Mouse (Mus musculus): ENCODE measurements at regions not wholly inside any gene's neighbourhood (a gene's known extent, or its start where the extent isn't known, plus 50 kb on each side); places are given as distances from the start of the nearest gene placed in this dataset.
"Not testable (repeated sequence)": the region's sequence is repeated elsewhere in the genome, so short reads cannot be mapped to it uniquely, and the experiment has no call there.

GRCm38 (mm10) chr7:73037638-73038037 lies 337.7 kb upstream of the Rgma start:
- Histone ChIP-seq H3K9ac (ENCODE audit: low read depth, low read length) (no peak overlapping the region), H3K27me3 (replicated peaks; ENCODE audit: control insufficient read depth, insufficient read depth, low read length) (no peaks in the 10 kb centered on the region), H3K9me3 (ENCODE audit: control insufficient read depth, low read length) (no peaks in the 10 kb centered on the region), H3K4me1 (ENCODE audit: control insufficient read depth, insufficient read depth, low read length) (peaks cover 8% of the 10 kb centered on the region), H3K4me3 (ENCODE audit: low read length) (no peak overlapping the region), H3K36me3 (ENCODE audit: control insufficient read depth, insufficient read depth, low read length) (no peaks in the 10 kb centered on the region), H3K4me2 (ENCODE audit: low read depth, low read length) (no peak overlapping the region), H3K27ac (ENCODE audit: low read length) (no peak overlapping the region)
- peak; percentile 56; the same call in 1 of the 2 replicates for ATAC-seq
- 87% methylated on average over 9 of the region's 9 CpGs for WGBS

- no peaks in the 10 kb centered on the region for H3K36me3 ChIP-seq (ENCODE audit: control insufficient read depth, insufficient read depth, low read length)
- no peak overlapping the region for H3K27ac ChIP-seq (ENCODE audit: low read length)
- no peak for ATAC-seq
- H3K4me3 ChIP-seq (ENCODE audit: low read length), result no peak overlapping the region
- no peaks in the 10 kb centered on the region for H3K27me3 ChIP-seq (replicated peaks; ENCODE audit: control insufficient read depth, insufficient read depth, low read length)
- peaks cover 8% of the 10 kb centered on the region for H3K4me1 ChIP-seq (ENCODE audit: control insufficient read depth, insufficient read depth, low read length)
- H3K9ac ChIP-seq (ENCODE audit: low read depth, low read length), result no peak overlapping the region
- no peaks in the 10 kb centered on the region for H3K9me3 ChIP-seq (ENCODE audit: control insufficient read depth, low read length)
- 82% methylated on average over 4 of the region's 4 CpGs for WGBS
- H3K4me2 ChIP-seq (ENCODE audit: low read depth, low read length), result no peak overlapping the region
Measured at GRCm38 (mm10) chr7:73039921-73040320, 335.4 kb upstream of the Rgma start.

GRCm38 (mm10) chr7:73044316-73044715 lies 331.0 kb upstream of the Rgma start:
- no peaks in the 10 kb centered on the region for H3K27me3 ChIP-seq (replicated peaks; ENCODE audit: control insufficient read depth, insufficient read depth, low read length)
- ATAC-seq, result no peak
- no peak overlapping the region for H3K27ac ChIP-seq (ENCODE audit: low read length)
- H3K4me2 ChIP-seq (ENCODE audit: low read depth, low read length), result no peak overlapping the region
- H3K9me3 ChIP-seq (ENCODE audit: control insufficient read depth, low read length), result no peaks in the 10 kb centered on the region
- H3K4me3 ChIP-seq (ENCODE audit: low read length), result no peak overlapping the region
- WGBS, result 56% methylated on average over 3 of the region's 3 CpGs
- H3K36me3 ChIP-seq (ENCODE audit: control insufficient read depth, insufficient read depth, low read length), result no peaks in the 10 kb centered on the region
- H3K4me1 ChIP-seq (ENCODE audit: control insufficient read depth, insufficient read depth, low read length), result no peaks in the 10 kb centered on the region
- H3K9ac ChIP-seq (ENCODE audit: low read depth, low read length), result no peak overlapping the region

DNA sequence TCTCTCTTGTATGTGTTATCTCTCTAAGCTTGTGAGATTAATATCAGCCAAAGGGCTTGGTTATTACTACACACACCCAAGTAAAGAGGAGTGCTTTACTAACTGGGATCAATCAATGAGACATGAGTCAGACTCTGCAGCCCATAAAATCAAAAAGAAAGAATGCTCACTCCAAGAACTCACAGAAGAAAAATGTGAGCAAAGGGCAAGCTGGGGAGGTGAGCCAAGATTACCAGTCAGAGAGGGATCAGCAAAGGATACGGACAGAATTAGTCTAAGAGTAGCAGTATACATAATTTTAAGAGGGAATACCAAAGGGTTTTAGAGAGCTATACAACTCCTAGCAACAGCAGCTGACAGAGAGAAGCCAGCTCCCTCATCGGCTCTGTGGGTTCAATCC lies 319.4 kb upstream of the Rgma start:
- H3K9me3 ChIP-seq (ENCODE audit: control insufficient read depth, low read length), result no peaks in the 10 kb centered on the region
- H3K27ac ChIP-seq (ENCODE audit: low read length), result no peak overlapping the region
- no peaks in the 10 kb centered on the region for H3K27me3 ChIP-seq (replicated peaks; ENCODE audit: control insufficient read depth, insufficient read depth, low read length)
- no peaks in the 10 kb centered on the region for H3K4me1 ChIP-seq (ENCODE audit: control insufficient read depth, insufficient read depth, low read length)
- no peaks in the 10 kb centered on the region for H3K36me3 ChIP-seq (ENCODE audit: control insufficient read depth, insufficient read depth, low read length)
- H3K4me2 ChIP-seq (ENCODE audit: low read depth, low read length), result no peak overlapping the region
- ATAC-seq, result peak; percentile 55; the same call in 1 of the 2 replicates
- no peak overlapping the region for H3K9ac ChIP-seq (ENCODE audit: low read depth, low read length)
- H3K4me3 ChIP-seq (ENCODE audit: low read length), result no peak overlapping the region
- WGBS, result 70% methylated on average over 2 of the region's 2 CpGs

DNA sequence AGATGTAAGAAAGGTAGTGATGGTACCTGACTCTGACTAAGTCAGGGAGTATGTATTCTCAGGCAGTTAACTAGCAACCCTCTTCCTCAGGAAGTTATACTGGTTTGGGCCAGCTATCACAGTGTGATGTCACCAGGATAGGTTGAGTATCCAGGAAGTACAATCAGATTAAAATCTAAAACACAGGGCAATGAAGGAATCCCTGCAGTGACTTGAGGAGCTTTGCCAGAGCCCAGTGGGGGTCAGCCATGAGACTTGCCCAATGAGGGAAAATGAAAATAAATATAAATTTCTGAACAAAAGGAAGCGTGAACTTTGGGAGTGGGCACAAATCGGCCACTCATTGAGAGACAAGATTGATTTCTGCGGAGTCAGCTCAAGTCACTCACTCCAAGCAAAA lies 311.8 kb upstream of the Rgma start:
- Histone ChIP-seq H3K9me3 (ENCODE audit: control insufficient read depth, low read length) (no peaks in the 10 kb centered on the region), H3K36me3 (ENCODE audit: control insufficient read depth, insufficient read depth, low read length) (no peaks in the 10 kb centered on the region), H3K4me1 (ENCODE audit: control insufficient read depth, insufficient read depth, low read length) (no peaks in the 10 kb centered on the region), H3K27me3 (replicated peaks; ENCODE audit: control insufficient read depth, insufficient read depth, low read length) (no peaks in the 10 kb centered on the region), H3K4me3 (ENCODE audit: low read length) (no peak overlapping the region), H3K9ac (ENCODE audit: low read depth, low read length) (no peak overlapping the region), H3K27ac (ENCODE audit: low read length) (no peak overlapping the region), H3K4me2 (ENCODE audit: low read depth, low read length) (no peak overlapping the region)
- no peak for ATAC-seq
- 90% methylated on average over 3 of the region's 3 CpGs for WGBS

- no peak overlapping the region for H3K4me2 ChIP-seq (ENCODE audit: low read depth, low read length)
- H3K9me3 ChIP-seq (ENCODE audit: control insufficient read depth, low read length), result no peaks in the 10 kb centered on the region
- no peaks in the 10 kb centered on the region for H3K36me3 ChIP-seq (ENCODE audit: control insufficient read depth, insufficient read depth, low read length)
- 86% methylated on average over 1 of the region's 1 CpGs for WGBS
- H3K4me1 ChIP-seq (ENCODE audit: control insufficient read depth, insufficient read depth, low read length), result no peaks in the 10 kb centered on the region
- H3K4me3 ChIP-seq (ENCODE audit: low read length), result no peak overlapping the region
- no peak overlapping the region for H3K27ac ChIP-seq (ENCODE audit: low read length)
- no peak overlapping the region for H3K9ac ChIP-seq (ENCODE audit: low read depth, low read length)
- H3K27me3 ChIP-seq (replicated peaks; ENCODE audit: control insufficient read depth, insufficient read depth, low read length), result no peaks in the 10 kb centered on the region
- no peak for ATAC-seq
Measured at GRCm38 (mm10) chr7:73068534-73068933, 306.8 kb upstream of the Rgma start.

DNA sequence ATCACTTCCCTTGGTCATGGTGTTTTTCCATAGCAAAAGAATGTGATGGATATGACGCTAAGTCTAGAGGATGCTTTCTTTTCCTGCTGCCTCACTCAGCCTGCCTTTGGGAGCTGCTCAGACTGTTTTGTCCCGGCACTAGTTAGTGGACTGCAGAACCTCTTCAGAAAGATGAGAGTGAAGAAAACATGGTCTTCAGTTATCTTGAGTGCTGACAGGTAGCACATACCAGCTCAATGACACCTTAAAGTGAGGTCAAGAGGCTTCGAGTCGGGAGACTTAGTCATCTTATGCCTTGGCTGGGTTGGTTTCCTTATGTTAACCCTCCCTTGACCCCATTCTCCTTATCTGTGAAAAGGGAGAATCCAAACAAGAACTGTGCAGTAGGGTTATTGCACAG lies 306.0 kb upstream of the Rgma start:
- Histone ChIP-seq H3K9me3 (ENCODE audit: control insufficient read depth, low read length) (no peaks in the 10 kb centered on the region), H3K27ac (ENCODE audit: low read length) (no peak overlapping the region), H3K9ac (ENCODE audit: low read depth, low read length) (no peak overlapping the region), H3K4me1 (ENCODE audit: control insufficient read depth, insufficient read depth, low read length) (no peaks in the 10 kb centered on the region), H3K36me3 (ENCODE audit: control insufficient read depth, insufficient read depth, low read length) (no peaks in the 10 kb centered on the region), H3K4me3 (ENCODE audit: low read length) (no peak overlapping the region), H3K4me2 (ENCODE audit: low read depth, low read length) (no peak overlapping the region), H3K27me3 (replicated peaks; ENCODE audit: control insufficient read depth, insufficient read depth, low read length) (no peaks in the 10 kb centered on the region)
- no peak for ATAC-seq
- 51% methylated on average over 4 of the region's 4 CpGs for WGBS

DNA sequence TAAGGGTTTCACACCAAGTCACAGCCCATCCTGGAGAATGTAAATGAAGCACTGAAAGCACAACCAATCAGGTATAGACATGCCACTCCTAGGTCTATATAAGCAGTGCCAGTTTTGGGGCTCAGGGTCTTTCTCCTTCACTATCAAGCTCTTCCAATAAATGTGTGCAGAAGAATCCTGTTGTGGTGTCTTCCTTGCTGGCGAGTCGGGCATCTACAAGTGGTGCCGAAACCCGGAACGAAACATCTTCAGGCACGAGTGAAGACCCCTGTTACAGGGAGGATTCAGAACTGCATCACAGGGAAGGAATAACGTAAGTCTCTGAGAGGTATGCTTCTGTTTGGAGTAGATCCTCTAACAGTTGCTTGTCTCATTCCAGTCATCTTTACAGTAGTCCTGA lies 299.9 kb upstream of the Rgma start:
- H3K27me3 ChIP-seq (replicated peaks; ENCODE audit: control insufficient read depth, insufficient read depth, low read length); ATAC-seq; H3K9me3 ChIP-seq (ENCODE audit: control insufficient read depth, low read length); H3K27ac ChIP-seq (ENCODE audit: low read length); H3K4me3 ChIP-seq (ENCODE audit: low read length); H3K4me2 ChIP-seq (ENCODE audit: low read depth, low read length); H3K9ac ChIP-seq (ENCODE audit: low read depth, low read length); H3K4me1 ChIP-seq (ENCODE audit: control insufficient read depth, insufficient read depth, low read length); H3K36me3 ChIP-seq (ENCODE audit: control insufficient read depth, insufficient read depth, low read length): not testable (repeated sequence)
- WGBS, result 98% methylated on average over 7 of the region's 7 CpGs

GRCm38 (mm10) chr7:73087496-73088185 lies 287.7 kb upstream of the Rgma start:
- Histone ChIP-seq H3K9me3 (ENCODE audit: control insufficient read depth, low read length) (no peaks in the 10 kb centered on the region), H3K4me2 (ENCODE audit: low read depth, low read length) (no peak overlapping the region), H3K27me3 (replicated peaks; ENCODE audit: control insufficient read depth, insufficient read depth, low read length) (no peaks in the 10 kb centered on the region), H3K36me3 (ENCODE audit: control insufficient read depth, insufficient read depth, low read length) (no peaks in the 10 kb centered on the region), H3K4me1 (ENCODE audit: control insufficient read depth, insufficient read depth, low read length) (no peaks in the 10 kb centered on the region), H3K4me3 (ENCODE audit: low read length) (no peak overlapping the region), H3K27ac (ENCODE audit: low read length) (no peak overlapping the region), H3K9ac (ENCODE audit: low read depth, low read length) (no peak overlapping the region)
- WGBS, result 83% methylated on average over 10 of the region's 10 CpGs
- ATAC-seq, result no peak

- WGBS, result 91% methylated on average over 8 of the region's 8 CpGs
- no peak for ATAC-seq
Measured at GRCm38 (mm10) chr7:73088321-73088720, 287.0 kb upstream of the Rgma start.

More at GRCm38 (mm10) chr7:73088321-73088720, 287.0 kb upstream of the Rgma start:
- H3K4me3 ChIP-seq (ENCODE audit: low read length), result no peak overlapping the region
- H3K9me3 ChIP-seq (ENCODE audit: control insufficient read depth, low read length), result no peaks in the 10 kb centered on the region
- H3K27ac ChIP-seq (ENCODE audit: low read length), result no peak overlapping the region
- no peaks in the 10 kb centered on the region for H3K4me1 ChIP-seq (ENCODE audit: control insufficient read depth, insufficient read depth, low read length)
- H3K36me3 ChIP-seq (ENCODE audit: control insufficient read depth, insufficient read depth, low read length), result no peaks in the 10 kb centered on the region
- no peak overlapping the region for H3K9ac ChIP-seq (ENCODE audit: low read depth, low read length)
- no peak overlapping the region for H3K4me2 ChIP-seq (ENCODE audit: low read depth, low read length)
- no peaks in the 10 kb centered on the region for H3K27me3 ChIP-seq (replicated peaks; ENCODE audit: control insufficient read depth, insufficient read depth, low read length)
